Mouse (Mus musculus) midbrain, postnatal 0 days (tissue): ENCODE measurements around the gene Mbl1. TPM values are rescaled to one million over a fixed set of nuclear protein-coding genes. Genes with fewer than 3 reads are reported as not detected.

Experiments
- ATAC-seq: fragments of 200-750 bp; cut with Nextera tagmentation; 2 replicates; pipeline ENCODE4 v1.8.0; 2017; ENCODE audit warnings: moderate number of reproducible peaks, mild to moderate bottlenecking, moderate TSS enrichment, moderate library complexity; ENCODE audit not compliant: low FRiP score
- DNase-seq: peaks from one replicate; pipeline ENCODE4 v3.0.0-alpha.2; 2015; ENCODE audit warnings: low spot score
- H3K27ac ChIP-seq: fragments of 300-500 bp; sonication (generic); 2 replicates; pipeline ENCODE4 v1.5.1; 2014; ENCODE audit warnings: low read depth, mild to moderate bottlenecking, low read length, mixed read lengths
- H3K27me3 ChIP-seq: fragments of 300-500 bp; sonication (generic); 2 replicates; pipeline ENCODE4 v1.6.1; 2014; ENCODE audit warnings: low read length, control low read depth, mixed read lengths; ENCODE audit not compliant: insufficient read depth
- H3K36me3 ChIP-seq: fragments of 300-500 bp; sonication (generic); 2 replicates; pipeline ENCODE4 v1.6.1; 2014; ENCODE audit warnings: low read length, control low read depth, mixed read lengths; ENCODE audit not compliant: insufficient read depth
- H3K4me1 ChIP-seq: fragments of 300-500 bp; sonication (generic); 2 replicates; pipeline ENCODE4 v1.6.1; 2014; ENCODE audit warnings: mild to moderate bottlenecking, control low read depth, antibody characterized with exemption, low read length, mixed read lengths; ENCODE audit not compliant: insufficient read depth
- H3K4me2 ChIP-seq: fragments of 300-500 bp; sonication (generic); 2 replicates; pipeline ENCODE4 v1.6.1; 2014; ENCODE audit warnings: low read depth, mild to moderate bottlenecking, low read length, mixed read lengths; ENCODE audit not compliant: poor library complexity, severe bottlenecking
- H3K4me3 ChIP-seq: fragments of 300-500 bp; sonication (generic); 2 replicates; pipeline ENCODE4 v1.5.1; 2014; ENCODE audit warnings: low read depth, mild to moderate bottlenecking, low read length, moderate library complexity
- H3K9ac ChIP-seq: fragments of 300-500 bp; sonication (generic); replicated peaks from 2 replicates; pipeline ENCODE4 v1.6.1; 2014; ENCODE audit warnings: mild to moderate bottlenecking, low read length, moderate library complexity, mixed read lengths; ENCODE audit not compliant: poor library complexity, severe bottlenecking
- H3K9me3 ChIP-seq: fragments of 300-500 bp; sonication (generic); 2 replicates; pipeline ENCODE4 v1.6.1; 2016; ENCODE audit warnings: low read length, control low read depth
- CTCF ChIP-seq: IDR thresholded peaks from 2 replicates; pipeline ENCODE4 v1.5.1; 2016; ENCODE audit warnings: antibody characterized with exemption, mild to moderate bottlenecking
- WGBS: fragments of 180-500 bp; shearing (Covaris S2); extraction: QIAGEN DNeasy Blood & Tissue Kit; methylation state at CpG from one replicate; pipeline ENCODE4 v1.1.7; 2014; 5-methylcytosine and 5-hydroxymethylcytosine counted together
- polyA plus RNA-seq: library from polyadenylated mRNA; unstranded; fragments of >200 nt; fragmentation: Nextera tagmentation; extraction: Ambion mirVana; gene quantifications from 2 replicates; pipeline ENCODE4 v1.2.1, GENCODE M21; 2015
- total RNA-seq: library from RNA; depleted of rRNA; stranded (reverse); fragments of >200 nt; gene quantifications from 2 replicates; pipeline ENCODE4 v1.2.3, GENCODE M21; 2014

Mbl1 gene
- total and polyA plus RNA-seq, 2 experiments from 2014 or later, result not detected

- no peaks in the 10 kb centered on the region for H3K27me3 ChIP-seq
- no peaks in the 10 kb centered on the region for H3K36me3 ChIP-seq
- H3K4me2 ChIP-seq, result no peak overlapping the region
- WGBS, result 88% methylated on average over 5 of the region's 5 CpGs
- DNase-seq (no peak), ATAC-seq (no peak)
- TF ChIP-seq CTCF, result no peak
- H3K9me3 ChIP-seq, result no peaks in the 10 kb centered on the region
- no peaks in the 10 kb centered on the region for H3K4me1 ChIP-seq
- H3K9ac ChIP-seq, result no peak overlapping the region
- no peak overlapping the region for H3K4me3 ChIP-seq
- no peak overlapping the region for H3K27ac ChIP-seq
These were observed 26.6 kb upstream of the Mbl1 start for GRCm38 (mm10) chr14:41124683-41125082.

- Histone ChIP-seq H3K9ac (no peak overlapping the region), H3K36me3 (no peaks in the 10 kb centered on the region), H3K4me2 (no peak overlapping the region), H3K27me3 (no peaks in the 10 kb centered on the region), H3K9me3 (no peaks in the 10 kb centered on the region), H3K27ac (no peak overlapping the region), H3K4me3 (no peak overlapping the region), H3K4me1 (no peaks in the 10 kb centered on the region)
- 19% methylated on average over 4 of the region's 4 CpGs for WGBS
- ATAC-seq (peak; percentile 65; the same call in 1 of the 2 replicates), DNase-seq (peak; percentile 64)
- peak; percentile 82 for TF ChIP-seq CTCF
These were observed 23.3 kb upstream of the Mbl1 start for GRCm38 (mm10) chr14:41127997-41128396.

- no peak within 1 kb of the TSS for H3K9ac ChIP-seq
- TF ChIP-seq CTCF, result no peak
- H3K9me3 ChIP-seq, result no peaks in the 10 kb centered on the region
- DNase-seq (no peak), ATAC-seq (no peak)
- WGBS, result 76% methylated on average over 7 of the region's 7 CpGs
- no peak within 1 kb of the TSS for H3K4me2 ChIP-seq
- H3K4me1 ChIP-seq, result no peaks in the 10 kb centered on the region
- no peak within 1 kb of the TSS for H3K4me3 ChIP-seq
- H3K27me3 ChIP-seq, result no peaks in the 10 kb centered on the region
- no peak within 1 kb of the TSS for H3K27ac ChIP-seq
- no peaks in the 10 kb centered on the region for H3K36me3 ChIP-seq
These were observed 19.7 kb upstream of the Mbl1 start, which contains the start of gene Sftpa1 for GRCm38 (mm10) chr14:41131540-41131939. TSS of gene Sftpa1 (plus strand) at chr14:41131782.

- no peak for TF ChIP-seq CTCF
- no peak overlapping the region for H3K27ac ChIP-seq
- no peak overlapping the region for H3K4me3 ChIP-seq
- ATAC-seq (no peak), DNase-seq (no peak)
- H3K27me3 ChIP-seq, result no peaks in the 10 kb centered on the region
- H3K9me3 ChIP-seq, result no peaks in the 10 kb centered on the region
- no peaks in the 10 kb centered on the region for H3K36me3 ChIP-seq
- H3K4me2 ChIP-seq, result no peak overlapping the region
- H3K9ac ChIP-seq, result no peak overlapping the region
- H3K4me1 ChIP-seq, result no peaks in the 10 kb centered on the region
These were observed 14.3 kb upstream of the Mbl1 start for GRCm38 (mm10) chr14:41137006-41137405.

- no peak overlapping the region for H3K27ac ChIP-seq
- H3K27me3 ChIP-seq, result no peaks in the 10 kb centered on the region
- no peak overlapping the region for H3K4me3 ChIP-seq
- no peaks in the 10 kb centered on the region for H3K9me3 ChIP-seq
- no peak for TF ChIP-seq CTCF
- WGBS, result 94% methylated on average over 1 of the region's 1 CpGs
- DNase-seq (no peak), ATAC-seq (no peak)
- no peaks in the 10 kb centered on the region for H3K36me3 ChIP-seq
- H3K4me1 ChIP-seq, result no peaks in the 10 kb centered on the region
- no peak overlapping the region for H3K4me2 ChIP-seq
- H3K9ac ChIP-seq, result no peak overlapping the region
These were observed 10.6 kb upstream of the Mbl1 start for GRCm38 (mm10) chr14:41140686-41141085.

- Histone ChIP-seq H3K36me3 (no peaks in the 10 kb centered on the region), H3K4me2 (no peak overlapping the region), H3K27ac (no peak overlapping the region), H3K9me3 (no peaks in the 10 kb centered on the region), H3K4me1 (no peaks in the 10 kb centered on the region), H3K4me3 (no peak overlapping the region), H3K9ac (no peak overlapping the region), H3K27me3 (no peaks in the 10 kb centered on the region)
- 57% methylated on average over 6 of the region's 6 CpGs for WGBS
- DNase-seq (no peak), ATAC-seq (no peak)
- no peak for TF ChIP-seq CTCF
These were observed 5.2 kb upstream of the Mbl1 start for GRCm38 (mm10) chr14:41146035-41146434.
